Mouse (Mus musculus): ENCODE results near the gene Gm7075.

GRCm38 (mm10) chr10:63382372-63383279 is 39.0 kb downstream of the Gm7075 start, which contains the start of gene Dnajc12:
- TF ChIP-seq CTCF (IDR thresholded peaks at IDR 0.05; ENCODE audit: insufficient read depth, low read depth, low read length) (no peak), POLR2A (IDR thresholded peaks at IDR 0.05; ENCODE audit: insufficient read depth, low read depth, low read length) (peak; percentile 82)

Data from olfactory bulb, adult 2 months (tissue).